In the genomic region with DNA sequence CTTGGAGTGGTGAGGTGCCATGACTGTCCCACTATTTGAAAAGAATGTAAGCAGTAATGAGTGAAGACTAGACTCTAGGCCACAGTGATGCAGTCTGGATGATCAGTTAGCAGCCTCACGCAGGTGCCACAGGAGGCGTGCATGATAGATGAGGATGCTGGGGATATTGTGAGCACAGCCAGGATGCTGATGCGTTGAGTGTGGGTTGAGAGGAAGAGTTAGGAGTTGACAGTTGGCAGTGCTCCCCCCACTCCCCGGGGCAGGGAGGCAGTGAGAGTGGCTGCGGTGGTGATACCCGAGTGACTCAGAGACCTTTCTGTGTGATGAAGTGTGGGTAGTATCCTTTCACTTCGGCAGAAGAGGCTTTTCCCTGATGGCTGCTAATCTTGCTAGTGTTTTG, we compare ENCODE assay signal across 20 mouse cellular contexts. TPM values are rescaled to one million over a fixed set of nuclear protein-coding genes. Genes with fewer than 3 reads are reported as not detected.
A peak's percentile ranks its signal among the peaks of the same experiment; 100 is the strongest.
DNase-seq lines count a peak whose midpoint lies in the region; ATAC-seq lines count a peak whose summit lies in the region.
"Had no signal": no experiment of that assay in that cellular context is flagged by ENCODE, and none has a peak within 500 bp of the region (broad histone marks: within the 10 kb centered on the region; RNA-seq: fewer than 3 reads in every experiment).

No protein-coding gene starts in this region.

- no peak for DNase-seq in frontal cortex, postnatal 25 days (ENCODE audit: low spot score in 2 of 2)
- peak; percentile 8 for DNase-seq in layer of hippocampus, adult 9-11 months
- no peak for DNase-seq in layer of hippocampus, postnatal 10 days (ENCODE audit: low spot score in 2 of 2)
- DNase-seq in right cerebral cortex, adult 18-20 months: peak; percentile 58
- DNase-seq in right cerebral cortex, postnatal 10 days (ENCODE audit: low spot score in 2 of 2): no peak
- peak; percentile 28 for DNase-seq in 416B (ENCODE audit: low read depth)
- no peak for DNase-seq in lung, postnatal 10 days
- DNase-seq: adrenal gland, postnatal 10 days; adrenal gland, postnatal 36 days; B cell, adult 2 months; cerebellum, adult 11 months; cerebellum, adult 2 months; cerebellum, adult 9-11 months; cerebellum, postnatal 25 days; forebrain, postnatal 0 days; gastrocnemius, adult 2 months; gastrocnemius, postnatal 14 days had no signal

- peak; percentile 60 for ATAC-seq in frontal cortex, adult (ENCODE audit: low TSS enrichment)
- ATAC-seq: forebrain, embryonic 14.5 days; forebrain, postnatal 0 days; Patski had no signal

RNA-seq across cellular contexts. Expression of a gene that starts 21.4 kb away (rescaled TPM):
- total RNA-seq in layer of hippocampus, postnatal 10 days (2021): 1 to 10 TPM; 1.8 to 1.9 TPM
- total RNA-seq: gastrocnemius, adult 2 months had no signal

Comparison
In these comparisons a context has a peak if more than half of its experiments do, and no peak if none do; other contexts are left out.
1. DNase-seq: peak in layer of hippocampus, adult 9-11 months (single experiment), right cerebral cortex, adult 18-20 months (single experiment) and 416B (single experiment); none in frontal cortex, postnatal 25 days (0 of 2), layer of hippocampus, postnatal 10 days (0 of 2), right cerebral cortex, postnatal 10 days (0 of 2) and lung, postnatal 10 days (single experiment).